Mouse (Mus musculus) bone marrow macrophage, adult 2 months (primary cell): ENCODE results near the gene 1700001C19Rik. TPM values are rescaled to one million over a fixed set of nuclear protein-coding genes. Genes with fewer than 3 reads are reported as not detected.
A peak's percentile ranks its signal among the peaks of the same experiment; 100 is the strongest.
"Not testable (repeated sequence)": the region's sequence is repeated elsewhere in the genome, so short reads cannot be mapped to it uniquely, and the experiment has no call there.

ENCODE experiments used
- H3K27ac ChIP-seq: 2 replicates; pipeline ENCODE4 v1.5.1; 2012; ENCODE audit warnings: low read depth, low read length; ENCODE audit not compliant: insufficient read depth
- H3K4me1 ChIP-seq: 2 replicates; pipeline ENCODE4 v1.6.1; 2012; ENCODE audit warnings: low read length; ENCODE audit not compliant: control insufficient read depth, insufficient read depth
- H3K4me3 ChIP-seq: 2 replicates; pipeline ENCODE4 v1.5.1; 2012; ENCODE audit warnings: mild to moderate bottlenecking, low read length, moderate library complexity; ENCODE audit not compliant: insufficient read depth
- CTCF ChIP-seq: IDR thresholded peaks from 2 replicates; pipeline ENCODE4 v1.5.1; 2012; ENCODE audit warnings: low read depth, mild to moderate bottlenecking, low read length, moderate library complexity
- POLR2A ChIP-seq: IDR thresholded peaks from 2 replicates; pipeline ENCODE4 v1.6.1; 2012; ENCODE audit warnings: mild to moderate bottlenecking, low read depth, low read length, borderline replicate concordance
- polyA plus RNA-seq: library from polyadenylated mRNA; stranded (reverse); fragments of >200 nt; gene quantifications from 2 replicates; pipeline ENCODE4 v1.2.4, GENCODE M21; 2012; ENCODE audit not compliant: missing spikeins, insufficient read depth, insufficient read length

Gene 1700001C19Rik
- polyA plus RNA-seq, 1 experiment = 0.34 TPM

DNA sequence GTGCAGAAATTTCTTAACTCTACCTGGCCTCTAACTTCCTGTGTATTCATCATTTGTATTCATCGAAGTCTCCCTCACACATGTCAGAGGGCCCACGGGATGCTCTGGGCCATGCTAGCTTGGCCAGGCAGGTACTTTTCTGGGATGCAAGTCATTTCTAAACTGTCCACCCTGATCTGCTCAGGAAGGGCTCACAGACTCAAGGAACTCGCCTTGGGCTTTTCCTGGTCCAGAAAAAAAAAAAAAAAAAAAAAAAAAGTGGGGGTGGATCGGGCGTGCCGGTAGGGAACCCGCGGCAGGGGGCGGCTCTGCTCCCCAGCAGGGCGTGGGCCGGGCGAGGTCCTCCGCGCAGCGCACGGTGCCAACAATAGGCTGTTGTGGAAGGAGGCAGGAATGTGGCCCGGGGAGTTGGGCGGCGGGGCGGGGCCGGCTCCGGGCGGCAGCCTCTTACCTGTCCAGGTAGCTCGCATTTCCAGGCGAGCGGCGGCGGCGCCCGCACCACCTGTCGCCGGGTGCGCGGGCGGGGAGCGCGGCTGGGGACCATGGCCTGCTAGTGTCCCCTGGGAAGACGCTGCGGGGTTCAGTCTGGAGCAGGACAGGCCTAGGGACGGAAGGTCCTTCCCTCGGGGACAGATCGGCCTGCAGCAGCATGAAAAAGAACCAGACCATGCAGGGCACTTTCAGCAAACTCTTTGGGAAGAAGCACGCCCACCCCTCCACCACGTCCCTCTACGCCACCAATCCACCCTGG lies 845 bp downstream of the 1700001C19Rik start, which contains the start of gene AI661453:
Gene AI661453, plus strand, starts transcription at position 460 of the 751 bp plus-strand sequence.
- TF ChIP-seq CTCF (no peak), POLR2A (no peak)
- H3K4me3 ChIP-seq = peak within 1 kb of the TSS; percentile 53
- H3K27ac ChIP-seq = no peak within 1 kb of the TSS
- H3K4me1 ChIP-seq = peaks cover 20% of the 10 kb centered on the region

DNA sequence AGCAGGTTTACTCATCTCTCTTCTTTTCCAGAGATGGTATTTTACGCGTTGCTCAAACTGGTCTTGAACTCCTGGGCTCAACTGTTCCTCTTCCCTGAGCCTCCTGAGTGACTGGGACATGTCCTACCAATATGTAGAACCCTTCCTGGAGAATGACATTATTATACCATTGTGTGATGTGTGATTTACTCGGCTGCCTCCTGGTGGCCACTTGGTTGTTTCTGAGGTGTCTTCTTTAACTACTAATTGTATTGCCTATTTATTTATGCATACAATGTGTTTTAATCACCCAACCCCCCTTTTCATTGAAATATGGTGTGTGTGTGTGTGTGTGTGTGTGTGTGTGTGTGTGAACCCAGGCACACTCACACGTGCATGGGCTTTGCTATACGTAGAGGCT lies 6.4 kb downstream of the 1700001C19Rik start:
- no peaks in the 10 kb centered on the region for H3K4me1 ChIP-seq
- no peak for TF ChIP-seq CTCF
- no peak overlapping the region for H3K27ac ChIP-seq
- H3K4me3 ChIP-seq = no peak overlapping the region

DNA sequence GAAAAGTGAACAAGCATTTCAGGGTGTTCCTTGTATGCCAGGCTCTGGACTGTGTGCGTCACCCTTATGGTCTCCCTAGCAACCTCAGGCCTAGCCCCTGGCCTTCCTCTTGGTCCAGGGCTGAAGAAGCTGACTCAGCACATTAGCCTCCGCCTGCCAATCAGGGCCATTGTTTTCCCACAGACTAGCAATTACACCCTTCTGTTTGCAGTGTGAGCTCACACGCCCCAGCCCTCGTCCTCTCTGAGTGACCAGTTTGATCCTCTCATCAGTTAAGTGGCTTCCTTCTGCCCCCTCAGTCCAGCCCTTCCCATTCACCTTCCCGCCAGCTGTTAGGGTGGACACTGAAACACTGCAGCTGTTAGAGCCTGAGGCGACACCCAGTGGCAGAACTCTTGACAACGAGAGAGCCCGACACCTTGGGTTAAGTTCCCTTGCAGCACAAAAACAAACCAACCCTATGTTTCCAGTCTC lies 8.3 kb downstream of the 1700001C19Rik start:
- TF ChIP-seq POLR2A = no peak
- peak; percentile 55; the same call in 1 of the 2 replicates for TF ChIP-seq CTCF
- H3K4me1 ChIP-seq = no peaks in the 10 kb centered on the region
- H3K27ac ChIP-seq = no peak overlapping the region
- H3K4me3 ChIP-seq = no peak overlapping the region

GRCm38 (mm10) chr17:47427316-47427715 lies 9.9 kb downstream of the 1700001C19Rik start:
- Histone ChIP-seq H3K4me1 (no peaks in the 10 kb centered on the region), H3K4me3 (no peak overlapping the region), H3K27ac (no peak overlapping the region)
- TF ChIP-seq CTCF (0 out of 2 replicates have a peak, but pooled peaks have one; percentile 11), POLR2A (no peak)

GRCm38 (mm10) chr17:47424186-47424585 lies 13.0 kb downstream of the 1700001C19Rik start:
- H3K4me1 ChIP-seq = no peaks in the 10 kb centered on the region
- no peak for TF ChIP-seq POLR2A
- no peak overlapping the region for H3K27ac ChIP-seq
- no peak overlapping the region for H3K4me3 ChIP-seq

DNA sequence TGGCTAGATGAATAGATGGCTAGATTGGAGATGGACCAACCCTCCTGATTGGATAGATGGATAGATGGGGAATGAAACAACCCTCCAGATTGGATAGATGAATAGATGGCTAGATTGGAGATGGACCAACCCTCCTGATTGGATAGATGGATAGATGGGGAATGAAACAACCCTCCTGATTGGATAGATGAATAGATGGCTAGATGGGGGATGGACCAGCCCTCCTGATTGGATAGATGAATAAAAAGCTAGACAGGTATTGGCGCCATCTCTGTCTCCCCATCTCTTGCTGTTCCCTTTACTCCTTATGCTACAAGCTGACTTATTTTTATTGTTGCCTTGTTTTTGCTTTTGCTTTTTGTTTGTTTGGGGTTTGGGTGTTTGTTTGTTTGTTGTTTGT lies 14.6 kb downstream of the 1700001C19Rik start:
- H3K27ac ChIP-seq, H3K4me3 ChIP-seq: not testable (repeated sequence)

GRCm38 (mm10) chr17:47421566-47421965 lies 15.6 kb downstream of the 1700001C19Rik start:
- no peak for TF ChIP-seq CTCF
- no peak for TF ChIP-seq POLR2A
- Histone ChIP-seq H3K27ac (no peak overlapping the region), H3K4me3 (no peak overlapping the region), H3K4me1 (no peaks in the 10 kb centered on the region)

More for the DNA sequence above, 14.6 kb downstream of the 1700001C19Rik start:
- not testable (repeated sequence) for H3K4me1 ChIP-seq

DNA sequence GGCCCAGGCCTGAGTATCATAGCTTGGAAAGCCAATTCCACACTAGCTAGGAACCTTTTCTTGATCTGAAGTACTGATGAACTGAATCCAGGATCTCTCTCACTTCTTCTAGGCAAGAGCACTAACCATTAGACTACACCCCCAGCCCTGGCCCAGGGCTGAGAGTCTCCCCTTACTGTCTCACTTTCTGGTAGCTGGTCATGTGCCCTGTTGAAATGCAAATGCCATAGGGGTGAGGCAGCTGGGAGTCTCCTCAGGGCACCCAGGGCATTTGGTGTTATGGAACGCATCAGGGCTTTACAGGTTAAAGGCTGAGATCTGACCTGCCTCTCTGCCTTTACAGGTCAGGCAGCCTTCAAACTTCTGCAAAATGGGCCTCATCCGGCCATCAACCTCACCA lies 17.0 kb downstream of the 1700001C19Rik start:
- no peak overlapping the region for H3K4me3 ChIP-seq
- H3K4me1 ChIP-seq = no peaks in the 10 kb centered on the region
- TF ChIP-seq POLR2A (no peak), CTCF (no peak)
- no peak overlapping the region for H3K27ac ChIP-seq

- peak overlapping the region; percentile 33 for H3K4me3 ChIP-seq
- not testable (repeated sequence) for H3K4me1 ChIP-seq
Observed at GRCm38 (mm10) chr17:47409897-47410861, 27.0 kb downstream of the 1700001C19Rik start.

GRCm38 (mm10) chr17:47408558-47408898 lies 28.6 kb downstream of the 1700001C19Rik start:
- Histone ChIP-seq H3K4me1 (no peaks in the 10 kb centered on the region), H3K4me3 (no peak overlapping the region), H3K27ac (no peak overlapping the region)
- TF ChIP-seq CTCF (peak; percentile 49), POLR2A (no peak)

More at GRCm38 (mm10) chr17:47409897-47410861, 27.0 kb downstream of the 1700001C19Rik start:
- H3K27ac ChIP-seq = not testable (repeated sequence)
